Mouse (Mus musculus) left cerebral cortex, adult 18-20 months (tissue): ENCODE data around the gene Epor. TPM values are rescaled to one million over a fixed set of nuclear protein-coding genes. Genes with fewer than 3 reads are reported as not detected.
A peak's percentile ranks its signal among the peaks of the same experiment; 100 is the strongest.

Source experiments
- DNase-seq, 2 experiments: peaks; one replicate each; pipeline ENCODE4 v3.0.0; 2021 to 2022; ENCODE audit warnings: low spot score in 2 of 2, mixed read lengths in 1 of 2
- total RNA-seq, 2 experiments: library from RNA; stranded (reverse); gene quantifications; 2 replicates each; pipeline ENCODE4 v1.2.3; 2021

The Epor gene
- total RNA-seq, 2 experiments from 2014 or later: 10.7 to 12.9 TPM

GRCm38 (mm10) chr9:21969304-21969703 lies 6.0 kb upstream of the Epor start:
- no peak for DNase-seq

- DNase-seq: no peak
These were observed 5.6 kb upstream of the Epor start for GRCm38 (mm10) chr9:21968883-21969282.

- peak; percentile 78 to 86 for DNase-seq
These were observed 768 bp downstream of the Epor start for GRCm38 (mm10) chr9:21962416-21963059.

- DNase-seq: no peak
These were observed 1.3 kb downstream of the Epor start for GRCm38 (mm10) chr9:21962010-21962409.

GRCm38 (mm10) chr9:21961366-21961980 lies 1.8 kb downstream of the Epor start:
- no peak for DNase-seq

- no peak for DNase-seq
These were observed 2.6 kb downstream of the Epor start for GRCm38 (mm10) chr9:21960558-21961208.

GRCm38 (mm10) chr9:21960135-21960534 lies 3.2 kb downstream of the Epor start:
- DNase-seq: no peak

GRCm38 (mm10) chr9:21959244-21959643 lies 4.1 kb downstream of the Epor start:
- no peak for DNase-seq

- no peak for DNase-seq
These were observed 4.9 kb downstream of the Epor start for GRCm38 (mm10) chr9:21958372-21958771.

GRCm38 (mm10) chr9:21955570-21956281 lies 7.6 kb downstream of the Epor start, which contains the start of gene Swsap1:
Swsap1 (plus strand) TSS chr9:21955755.
- DNase-seq: peak; percentile 99

- DNase-seq: no peak
These were observed 8.1 kb downstream of the Epor start for GRCm38 (mm10) chr9:21955225-21955569.

- DNase-seq: no peak
These were observed 8.7 kb downstream of the Epor start for GRCm38 (mm10) chr9:21954635-21955034.

- DNase-seq: peak in 1 of 2 experiments; percentile 66
These were observed 9.7 kb downstream of the Epor start for GRCm38 (mm10) chr9:21953600-21953999.

- DNase-seq: no peak
These were observed 11.3 kb downstream of the Epor start for GRCm38 (mm10) chr9:21951977-21952376.

GRCm38 (mm10) chr9:21950322-21950721 lies 13.0 kb downstream of the Epor start:
- no peak for DNase-seq

GRCm38 (mm10) chr9:21948790-21949189 lies 14.5 kb downstream of the Epor start:
- no peak for DNase-seq

- no peak for DNase-seq
These were observed 15.2 kb downstream of the Epor start for GRCm38 (mm10) chr9:21948146-21948545.

GRCm38 (mm10) chr9:21947540-21948130 lies 15.7 kb downstream of the Epor start:
- DNase-seq: no peak

- DNase-seq: no peak
These were observed 19.0 kb downstream of the Epor start for GRCm38 (mm10) chr9:21944267-21944666.

GRCm38 (mm10) chr9:21943638-21944037 lies 19.7 kb downstream of the Epor start:
- no peak for DNase-seq

- no peak for DNase-seq
These were observed 20.3 kb downstream of the Epor start for GRCm38 (mm10) chr9:21943046-21943445.
